Mouse (Mus musculus) CD4-positive helper T cell, adult 2 months (primary cell): ENCODE measurements around the gene Tnfrsf17.
A peak's percentile ranks its signal among the peaks of the same experiment; 100 is the strongest.
"Not testable (repeated sequence)": the region's sequence is repeated elsewhere in the genome, so short reads cannot be mapped to it uniquely, and the experiment has no call there.

Experiments used
- DNase-seq: peaks from one replicate; pipeline ENCODE4 v3.0.0-alpha.2; 2012; ENCODE audit warnings: low read depth, missing footprints, low spot score

The Tnfrsf17 gene

DNA sequence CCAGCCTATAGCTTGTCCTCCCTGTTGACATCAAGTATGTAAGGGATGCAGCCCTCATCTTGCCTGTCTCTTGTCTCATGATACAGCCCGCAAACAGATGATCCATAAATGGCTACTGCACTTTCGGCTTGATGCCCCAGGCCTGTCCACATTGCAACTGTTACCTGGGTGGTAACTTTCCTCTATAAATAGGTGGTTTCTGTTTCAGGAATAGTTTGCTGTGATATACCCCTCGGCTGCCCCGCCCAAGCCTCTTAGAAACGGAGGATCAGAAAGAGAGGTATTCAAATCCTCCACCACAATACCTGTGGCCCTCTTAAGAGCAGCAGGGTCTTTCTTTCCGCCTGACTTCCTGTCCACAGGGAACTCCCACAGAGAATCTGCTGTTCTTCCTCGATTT lies at the start of gene Tnfrsf17:
TSS of gene Tnfrsf17 (plus strand) at position 301 of the 400 bp plus-strand sequence.
- DNase-seq, result no peak

DNA sequence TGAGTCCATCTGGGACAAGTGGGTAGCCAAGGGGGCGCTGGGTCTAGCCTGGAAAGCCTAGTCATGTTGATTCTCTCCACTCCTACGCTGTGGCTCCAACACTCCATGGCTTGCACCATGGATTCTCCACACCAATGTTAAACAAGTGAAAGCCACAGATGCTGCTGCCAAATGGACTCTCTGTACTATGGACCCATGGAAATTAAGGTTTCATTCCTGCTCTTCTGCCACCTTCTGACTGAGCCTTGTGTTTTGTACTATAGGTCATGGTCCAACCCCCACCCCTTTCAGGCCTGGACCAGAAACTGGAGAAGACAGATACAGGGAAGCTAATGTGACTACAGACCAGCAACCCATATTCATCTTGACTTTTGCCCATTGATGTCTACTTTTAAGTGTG lies 47.1 kb upstream of the Tnfrsf17 start:
- DNase-seq, result no peak

DNA sequence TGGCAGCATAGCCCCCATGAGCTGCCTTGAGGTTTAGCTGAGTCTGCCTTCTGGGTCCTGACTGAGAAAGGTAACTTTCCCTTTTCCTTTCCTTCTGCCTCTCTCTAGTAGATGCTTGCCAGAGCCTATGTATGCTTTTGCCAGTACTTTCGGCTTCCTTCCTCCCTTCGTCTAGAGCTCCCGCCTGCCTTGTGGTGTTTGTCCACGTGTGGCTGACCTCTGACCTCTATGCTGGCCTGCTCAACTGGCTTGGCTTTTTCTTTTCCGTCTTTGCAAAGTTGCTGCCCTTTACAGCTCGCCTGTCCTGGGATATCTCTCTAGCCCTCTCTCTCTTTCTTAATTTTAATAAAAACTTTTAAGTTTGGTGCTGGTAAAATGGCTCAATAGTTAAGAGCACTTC lies 43.8 kb upstream of the Tnfrsf17 start:
- DNase-seq, result no peak

DNA sequence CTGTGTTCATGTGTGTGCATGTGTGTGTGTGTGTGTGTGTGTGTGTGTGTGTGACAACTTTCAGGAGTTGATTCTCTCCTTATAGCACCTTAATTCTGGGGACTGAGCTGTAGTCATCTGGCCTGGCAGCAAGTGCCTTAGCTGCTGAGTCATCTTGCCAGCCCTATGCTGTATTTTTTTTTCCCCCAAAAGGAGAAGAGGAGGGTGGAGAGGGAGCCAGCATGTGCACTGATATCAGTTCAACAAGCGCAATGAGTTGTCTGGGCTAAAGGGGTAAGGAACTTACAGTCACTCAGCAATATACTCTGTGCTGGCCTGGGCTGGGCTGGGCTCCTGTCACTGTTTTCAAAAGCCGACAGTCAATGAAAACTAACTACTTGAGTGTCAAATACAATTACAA lies 43.0 kb upstream of the Tnfrsf17 start:
- no peak for DNase-seq

GRCm38 (mm10) chr16:11271073-11271472 lies 42.5 kb upstream of the Tnfrsf17 start:
- DNase-seq, result no peak

GRCm38 (mm10) chr16:11276888-11277287 lies 36.7 kb upstream of the Tnfrsf17 start:
- no peak for DNase-seq

- DNase-seq, result no peak
Measured at GRCm38 (mm10) chr16:11278778-11279177, 34.8 kb upstream of the Tnfrsf17 start.

DNA sequence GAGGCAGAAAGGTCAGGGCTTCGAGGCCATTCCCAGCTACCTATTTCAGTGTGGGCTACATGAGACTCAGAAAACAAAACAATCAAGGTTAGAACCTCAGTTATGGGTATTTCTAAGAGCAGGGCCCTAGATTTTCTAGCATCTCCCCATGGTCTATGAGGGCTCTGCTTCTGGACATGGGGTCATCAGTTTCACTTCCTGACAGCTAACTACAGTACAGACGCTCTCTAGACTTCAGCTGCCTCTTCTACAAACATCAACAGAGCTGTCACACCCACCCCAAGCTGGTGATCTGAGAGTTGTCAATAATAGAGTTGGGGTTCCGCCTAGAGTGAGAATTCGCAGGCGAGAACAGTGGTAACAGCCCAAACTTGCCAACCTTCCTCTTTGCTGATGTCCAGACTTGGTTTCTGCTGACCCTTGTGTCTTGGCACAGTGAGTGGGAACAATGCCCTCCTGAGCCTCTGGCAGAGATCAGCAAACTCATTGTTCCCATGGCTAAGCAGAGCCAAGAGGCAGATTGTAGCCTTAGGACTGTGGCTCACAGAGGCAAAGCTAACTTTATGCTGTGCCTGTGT lies 30.9 kb upstream of the Tnfrsf17 start:
- no peak for DNase-seq

- peak; percentile 65 for DNase-seq
Measured at GRCm38 (mm10) chr16:11284881-11285280, 28.7 kb upstream of the Tnfrsf17 start.

GRCm38 (mm10) chr16:11285949-11286348 lies 27.7 kb upstream of the Tnfrsf17 start:
- peak; percentile 20 for DNase-seq

GRCm38 (mm10) chr16:11288873-11289272 lies 24.7 kb upstream of the Tnfrsf17 start:
- DNase-seq, result not testable (repeated sequence)

GRCm38 (mm10) chr16:11295583-11295982 lies 18.0 kb upstream of the Tnfrsf17 start:
- DNase-seq, result not testable (repeated sequence)

- peak; percentile 40 for DNase-seq
Measured at GRCm38 (mm10) chr16:11297700-11298099, 15.9 kb upstream of the Tnfrsf17 start.

- no peak for DNase-seq
Measured at GRCm38 (mm10) chr16:11303741-11304140, 9.9 kb upstream of the Tnfrsf17 start.

GRCm38 (mm10) chr16:11305531-11305930 lies 8.1 kb upstream of the Tnfrsf17 start:
- DNase-seq, result no peak

DNA sequence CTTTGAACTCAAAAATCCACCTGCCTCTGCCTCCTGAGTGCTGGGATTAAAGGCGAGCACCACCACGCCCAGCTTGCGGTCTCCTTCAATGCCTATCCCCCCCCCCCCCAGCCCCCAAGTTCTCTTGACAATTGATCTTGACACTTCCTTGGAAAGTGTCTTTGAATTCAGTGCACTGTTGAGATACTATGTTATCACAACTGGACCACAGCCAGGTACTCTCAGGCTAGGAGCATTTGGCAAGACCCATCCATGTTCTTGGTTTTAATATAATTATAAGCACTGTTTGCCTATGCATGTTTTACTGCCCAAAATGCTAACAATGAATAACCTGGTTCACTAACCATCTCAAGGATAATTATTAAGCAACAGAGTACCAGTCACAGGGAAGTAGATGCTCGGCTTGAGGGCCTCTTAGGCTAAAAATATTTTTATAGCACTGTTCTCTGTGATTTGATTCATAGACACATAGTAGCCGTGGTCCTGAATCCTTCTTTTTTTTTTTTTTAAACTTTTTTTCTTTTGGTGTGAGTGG lies 2.2 kb downstream of the Tnfrsf17 start:
- no peak for DNase-seq

- DNase-seq, result no peak
Measured at GRCm38 (mm10) chr16:11316748-11317147, 3.1 kb downstream of the Tnfrsf17 start.

DNA sequence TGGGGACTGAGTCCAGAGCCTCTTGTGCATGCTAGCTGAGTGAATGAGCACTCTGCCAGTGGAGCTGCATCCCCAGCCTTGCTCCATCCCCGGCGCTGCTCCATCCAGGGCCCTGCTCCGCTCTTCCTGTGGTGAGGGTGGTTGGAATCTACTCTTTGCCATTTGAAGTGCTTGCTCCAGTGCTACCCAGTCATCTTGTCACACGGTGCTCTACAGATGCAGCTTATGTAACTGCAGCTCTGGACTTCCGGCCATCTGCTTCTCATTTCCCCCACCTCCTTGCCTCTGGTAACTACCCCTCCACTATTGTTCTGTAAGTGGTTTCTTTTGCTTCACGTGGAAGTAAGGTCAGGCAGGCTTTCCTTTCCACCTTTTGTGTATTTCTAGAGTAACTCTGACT lies 3.7 kb downstream of the Tnfrsf17 start:
- no peak for DNase-seq

DNA sequence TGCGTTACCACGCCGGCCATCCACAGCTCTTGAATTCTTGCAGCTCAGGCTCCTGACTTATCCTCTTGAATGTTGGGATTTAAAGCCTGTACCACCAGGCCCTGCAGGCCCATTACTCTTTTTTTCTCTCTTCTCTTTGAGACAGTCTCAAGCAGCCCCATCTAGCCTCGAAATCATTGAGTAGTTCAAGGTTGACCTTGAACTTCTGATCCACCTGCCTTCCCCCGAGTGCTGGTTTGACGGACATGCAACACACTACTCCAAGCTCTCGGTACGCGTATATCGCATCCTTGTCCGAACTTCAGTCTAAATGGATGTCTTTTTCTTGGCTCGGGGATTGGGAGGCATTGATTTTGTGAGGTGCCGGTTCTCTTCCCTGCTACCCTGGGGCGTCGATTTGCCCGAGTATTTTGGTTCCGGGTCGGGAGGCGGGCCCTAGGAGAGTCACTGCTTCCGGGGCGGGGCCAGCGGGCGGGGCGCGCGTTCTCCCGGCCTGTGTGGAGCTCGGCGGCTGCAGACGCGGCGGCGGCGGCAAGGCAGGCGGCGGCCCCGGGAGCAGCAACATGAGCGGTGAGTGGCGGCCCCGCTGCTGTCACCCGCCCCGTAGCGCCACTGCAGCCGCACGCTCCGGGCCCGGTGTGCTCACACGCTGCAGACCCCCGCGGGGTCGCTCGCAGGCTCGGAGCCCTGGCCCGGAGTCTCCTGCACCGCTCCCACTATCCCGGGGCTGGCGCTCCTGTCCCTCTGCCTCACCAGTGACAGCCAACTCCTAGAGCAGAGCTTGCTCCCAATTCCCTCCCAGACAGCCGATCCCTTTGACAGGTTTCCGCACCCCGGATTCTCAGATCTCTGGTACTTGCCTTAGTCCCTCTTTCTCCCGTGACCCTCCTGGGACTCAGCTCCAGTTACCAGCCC lies 9.1 kb downstream of the Tnfrsf17 start, which contains the start of gene Snx29:
TSS of gene Snx29 (plus strand) at position 500 of the 915 bp plus-strand sequence.
- DNase-seq, result peak; percentile 94

DNA sequence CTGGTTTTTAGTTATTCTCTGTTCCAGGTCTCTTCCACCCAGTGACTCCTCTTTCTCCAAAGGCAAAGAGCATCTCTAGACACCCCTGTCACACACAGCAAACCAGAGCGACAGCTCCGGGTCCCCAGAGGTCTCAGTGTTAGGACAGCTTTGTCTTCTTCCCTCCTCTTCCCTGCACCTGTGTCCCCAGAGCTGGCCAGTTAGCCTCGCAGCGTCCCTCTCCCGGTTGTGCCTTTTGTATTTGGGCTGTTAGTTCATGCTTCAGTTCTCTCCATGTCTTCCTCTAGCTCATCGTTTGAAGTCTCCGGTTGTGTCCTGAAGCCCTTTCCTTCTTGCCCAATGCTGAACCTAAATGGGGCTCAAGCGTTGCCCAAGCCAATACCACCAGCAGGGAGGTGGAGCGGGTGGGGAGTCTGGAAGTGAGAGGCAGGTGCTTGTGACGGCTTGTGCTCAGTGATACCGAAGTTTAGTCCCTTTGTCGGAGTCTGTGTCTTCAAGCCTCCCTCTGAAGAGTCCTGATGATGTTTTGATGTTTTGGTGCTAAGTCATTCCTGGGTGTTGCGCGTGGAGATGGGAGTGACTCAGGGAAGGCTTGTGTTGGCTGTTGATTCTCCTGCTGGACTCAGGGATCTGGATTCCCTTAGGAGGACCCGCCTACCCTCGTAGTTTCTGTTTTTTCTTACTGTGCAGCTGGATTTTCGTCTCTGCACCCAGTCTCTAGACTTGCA lies 9.9 kb downstream of the Tnfrsf17 start:
- peak; percentile 21 for DNase-seq

DNA sequence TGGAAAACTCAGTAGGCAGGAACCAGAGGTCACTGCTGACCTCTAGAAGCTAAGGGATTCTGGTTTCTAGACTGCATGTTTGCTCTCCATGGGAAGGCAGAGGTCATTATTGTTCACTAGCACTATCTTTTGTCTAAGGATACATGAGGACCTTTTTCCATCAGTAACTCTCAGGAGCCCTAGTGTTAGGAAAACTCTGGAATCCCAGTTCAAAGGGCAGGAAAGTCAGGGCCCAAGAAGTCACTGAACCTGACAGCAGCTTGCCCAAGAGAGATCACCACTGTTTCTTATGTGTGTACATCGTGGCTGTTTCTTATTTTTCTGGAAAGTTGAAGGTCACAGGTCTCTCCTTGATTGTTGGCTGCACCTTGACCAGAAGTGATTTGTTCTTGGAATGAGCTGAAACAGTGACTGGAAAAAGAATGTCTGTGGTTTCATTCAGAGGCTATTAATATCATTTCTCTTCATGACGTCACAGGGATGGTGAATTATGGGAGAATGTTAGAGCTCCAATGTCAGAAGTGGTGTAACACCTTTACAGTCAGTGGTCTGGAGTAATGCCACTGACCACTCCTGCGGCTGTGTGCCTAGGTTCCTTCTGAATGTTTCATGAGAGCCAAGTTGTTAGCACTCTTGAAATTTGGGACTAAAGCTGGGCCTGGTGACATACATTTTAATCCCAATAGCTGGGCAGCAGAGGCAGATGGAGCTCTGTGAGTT lies 16.6 kb downstream of the Tnfrsf17 start:
- DNase-seq, result no peak
